Mouse (Mus musculus): ENCODE results near the gene Prss47. TPM values are rescaled to one million over a fixed set of nuclear protein-coding genes. Genes with fewer than 3 reads are reported as not detected.

Prss47 gene
- polyA plus RNA-seq, 1 experiment from 2014 or later = not detected

GRCm38 (mm10) chr13:65007971-65008370, 44.6 kb downstream of the Prss47 start:
- DNase-seq (ENCODE audit: low spot score) (no peak), ATAC-seq (replicated peaks; ENCODE audit: low FRiP score) (no peak)
- H3K27me3 ChIP-seq (ENCODE audit: control insufficient read depth, insufficient read depth, low read length) = no peaks in the 10 kb centered on the region
- H3K4me3 ChIP-seq (ENCODE audit: low read depth, low read length) = no peak overlapping the region
- no peaks in the 10 kb centered on the region for H3K4me1 ChIP-seq (replicated peaks; ENCODE audit: control insufficient read depth, insufficient read depth, low read length)
- no peak overlapping the region for H3K27ac ChIP-seq (ENCODE audit: low read depth, low read length)
- 52% methylated on average over 1 of the region's 1 CpGs for WGBS
- H3K9ac ChIP-seq (ENCODE audit: low read length) = no peak overlapping the region
- no peaks in the 10 kb centered on the region for H3K9me3 ChIP-seq (ENCODE audit: control insufficient read depth, low read length)
- H3K4me2 ChIP-seq (ENCODE audit: low read depth, low read length, severe bottlenecking) = no peak overlapping the region
- H3K36me3 ChIP-seq (ENCODE audit: control insufficient read depth, insufficient read depth, low read length) = no peaks in the 10 kb centered on the region

- WGBS = 96% methylated on average over 1 of the region's 1 CpGs
- DNase-seq (ENCODE audit: low spot score) (no peak), ATAC-seq (replicated peaks; ENCODE audit: low FRiP score) (no peak)
- no peaks in the 10 kb centered on the region for H3K4me1 ChIP-seq (replicated peaks; ENCODE audit: control insufficient read depth, insufficient read depth, low read length)
- no peaks in the 10 kb centered on the region for H3K9me3 ChIP-seq (ENCODE audit: control insufficient read depth, low read length)
- H3K4me2 ChIP-seq (ENCODE audit: low read depth, low read length, severe bottlenecking) = no peak overlapping the region
- H3K9ac ChIP-seq (ENCODE audit: low read length) = no peak overlapping the region
- no peaks in the 10 kb centered on the region for H3K36me3 ChIP-seq (ENCODE audit: control insufficient read depth, insufficient read depth, low read length)
- H3K27ac ChIP-seq (ENCODE audit: low read depth, low read length) = no peak overlapping the region
- H3K27me3 ChIP-seq (ENCODE audit: control insufficient read depth, insufficient read depth, low read length) = no peaks in the 10 kb centered on the region
- H3K4me3 ChIP-seq (ENCODE audit: low read depth, low read length) = no peak overlapping the region
Measured at GRCm38 (mm10) chr13:65006760-65007159, 45.8 kb downstream of the Prss47 start.

GRCm38 (mm10) chr13:65005414-65005813, 47.1 kb downstream of the Prss47 start:
- no peaks in the 10 kb centered on the region for H3K27me3 ChIP-seq (ENCODE audit: control insufficient read depth, insufficient read depth, low read length)
- no peaks in the 10 kb centered on the region for H3K36me3 ChIP-seq (ENCODE audit: control insufficient read depth, insufficient read depth, low read length)
- H3K4me2 ChIP-seq (ENCODE audit: low read depth, low read length, severe bottlenecking) = no peak overlapping the region
- H3K9me3 ChIP-seq (ENCODE audit: control insufficient read depth, low read length) = no peaks in the 10 kb centered on the region
- no peak overlapping the region for H3K9ac ChIP-seq (ENCODE audit: low read length)
- no peak overlapping the region for H3K27ac ChIP-seq (ENCODE audit: low read depth, low read length)
- no peak for ATAC-seq (replicated peaks; ENCODE audit: low FRiP score)
- H3K4me1 ChIP-seq (replicated peaks; ENCODE audit: control insufficient read depth, insufficient read depth, low read length) = no peaks in the 10 kb centered on the region
- H3K4me3 ChIP-seq (ENCODE audit: low read depth, low read length) = no peak overlapping the region
- DNase-seq (ENCODE audit: low spot score) = no peak

Other genes starting within 250 kb of the Prss47 start
- gene Cntnap3, start 148.8 kb downstream of the Prss47 start, polyA plus RNA-seq (2014; fragmentation: Nextera tagmentation; extraction: Ambion mirVana) = 0.17 and 0.25 TPM in 2 replicates
- gene Spata31, start 135.4 kb downstream of the Prss47 start, polyA plus RNA-seq (2014; fragmentation: Nextera tagmentation; extraction: Ambion mirVana) = not detected in 2 replicates
- not detected in 2 replicates for gene Spata31d1c, start 19.7 kb downstream of the Prss47 start, polyA plus RNA-seq (2014; fragmentation: Nextera tagmentation; extraction: Ambion mirVana)
- gene Mfsd14b, start 60.2 kb upstream of the Prss47 start, polyA plus RNA-seq (2014; fragmentation: Nextera tagmentation; extraction: Ambion mirVana) = 45.9 and 50.2 TPM in 2 replicates
- not detected in 2 replicates for gene Olfr465-ps1, start 85.3 kb upstream of the Prss47 start, polyA plus RNA-seq (2014; fragmentation: Nextera tagmentation; extraction: Ambion mirVana)
- gene Olfr466, start 97.5 kb upstream of the Prss47 start, polyA plus RNA-seq (2014; fragmentation: Nextera tagmentation; extraction: Ambion mirVana) = not detected in 2 replicates
- gene Nlrp4f, start 153.2 kb upstream of the Prss47 start, polyA plus RNA-seq (2014; fragmentation: Nextera tagmentation; extraction: Ambion mirVana) = not detected in 2 replicates
- gene Gm10775, start 206.8 kb upstream of the Prss47 start, polyA plus RNA-seq (2014; fragmentation: Nextera tagmentation; extraction: Ambion mirVana) = not detected in 2 replicates
- gene Zfp369, start 226.1 kb upstream of the Prss47 start, polyA plus RNA-seq (2014; fragmentation: Nextera tagmentation; extraction: Ambion mirVana) = 21.7 and 22.6 TPM in 2 replicates